Mouse (Mus musculus): Measurements from ENCODE around the gene Antxr1. TPM values are rescaled to one million over a fixed set of nuclear protein-coding genes. Genes with fewer than 3 reads are reported as not detected.
"Not testable (repeated sequence)": the region's sequence is repeated elsewhere in the genome, so short reads cannot be mapped to it uniquely, and the experiment has no call there.

Gene Antxr1
- total RNA-seq, 2 experiments from 2014 or later: not detected

GRCm38 (mm10) chr6:87119066-87119837 is 216.4 kb downstream of the Antxr1 start:
- peak; percentile 84 for ATAC-seq (replicated peaks; ENCODE audit: low FRiP score, low TSS enrichment, poor library complexity, severe bottlenecking)

DNA sequence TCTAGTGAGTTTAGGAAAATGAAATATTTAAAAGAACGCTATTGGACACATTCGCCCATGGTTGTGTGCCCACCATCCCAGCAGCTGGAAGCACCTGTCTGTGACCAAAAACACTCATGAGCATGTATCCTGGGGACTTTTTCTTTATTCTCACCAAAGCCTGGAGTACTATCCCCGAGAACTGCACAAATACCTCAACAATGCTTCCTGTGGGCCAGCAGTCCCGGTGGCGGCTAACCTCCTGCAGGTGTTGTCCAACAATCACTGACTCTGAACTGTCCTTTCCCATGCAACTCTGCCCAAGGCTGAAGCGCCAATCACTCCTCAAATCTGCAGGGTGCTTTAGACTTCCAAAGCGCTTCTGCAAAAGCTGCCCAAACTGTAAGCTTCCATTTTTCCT is 219.0 kb downstream of the Antxr1 start:
- no peak for ATAC-seq (replicated peaks; ENCODE audit: low FRiP score, low TSS enrichment, poor library complexity, severe bottlenecking)

- ATAC-seq (replicated peaks; ENCODE audit: low FRiP score, low TSS enrichment, poor library complexity, severe bottlenecking): no peak
These were observed 219.6 kb downstream of the Antxr1 start for GRCm38 (mm10) chr6:87115981-87116380.

GRCm38 (mm10) chr6:87112125-87112524 is 223.5 kb downstream of the Antxr1 start:
- ATAC-seq (replicated peaks; ENCODE audit: low FRiP score, low TSS enrichment, poor library complexity, severe bottlenecking): no peak

DNA sequence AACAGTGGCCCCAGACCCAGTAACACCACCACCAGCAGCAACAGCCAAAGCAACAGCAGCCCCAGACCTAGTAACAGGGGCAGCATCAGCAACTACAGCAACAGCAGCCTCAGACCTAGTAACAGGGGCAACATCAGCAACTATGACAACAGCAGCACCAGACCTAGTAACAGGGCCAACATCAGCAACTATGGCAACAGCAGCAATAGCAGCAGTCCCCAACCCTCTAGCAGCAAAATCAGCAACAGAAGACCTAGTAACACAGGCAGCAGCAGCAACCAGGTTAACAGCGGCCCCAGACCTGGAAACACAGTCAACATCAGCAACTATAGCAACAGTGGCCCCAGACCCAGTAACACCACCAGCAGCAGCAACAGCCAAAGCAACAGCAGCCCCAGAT is 224.1 kb downstream of the Antxr1 start:
- ATAC-seq (replicated peaks; ENCODE audit: low FRiP score, low TSS enrichment, poor library complexity, severe bottlenecking): no peak

DNA sequence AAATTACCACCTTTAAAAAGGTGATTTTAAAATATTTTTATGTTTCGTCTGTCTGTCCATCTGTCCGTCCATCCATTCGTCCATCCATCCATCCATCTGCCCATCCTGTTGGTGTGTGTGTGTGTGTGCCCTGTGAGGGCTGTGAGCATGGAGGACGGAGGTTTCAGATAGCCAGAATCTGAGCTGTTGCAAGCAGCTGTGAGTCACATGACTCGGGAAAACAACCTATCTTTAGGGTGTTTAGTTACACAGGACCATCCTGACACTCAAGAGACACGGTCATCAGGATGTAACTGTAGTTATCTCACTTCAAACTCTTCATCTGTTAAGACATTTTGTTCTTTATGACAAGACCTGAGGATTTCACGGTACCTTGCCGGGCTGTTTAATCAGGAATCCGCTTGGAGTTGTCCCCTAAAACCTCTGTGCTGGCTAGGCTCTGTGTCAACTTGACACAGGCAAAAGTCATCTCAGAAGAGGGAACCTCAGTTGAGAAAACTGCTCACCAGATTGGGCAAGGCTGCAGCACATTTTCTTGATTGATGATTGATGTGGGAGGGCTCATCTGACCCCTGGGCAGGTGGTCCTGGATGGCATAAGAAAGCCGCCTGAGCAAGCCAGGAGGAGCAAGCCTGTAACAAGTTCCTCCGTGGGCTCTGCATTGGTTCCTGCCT is 231.4 kb downstream of the Antxr1 start, which contains the start of gene D6Ertd527e:
Gene D6Ertd527e, plus strand, starts transcription at position 624 of the 674 bp plus-strand sequence.
- no peak for ATAC-seq (replicated peaks; ENCODE audit: low FRiP score, low TSS enrichment, poor library complexity, severe bottlenecking)

- ATAC-seq (replicated peaks; ENCODE audit: low FRiP score, low TSS enrichment, poor library complexity, severe bottlenecking): no peak
These were observed 232.3 kb downstream of the Antxr1 start for GRCm38 (mm10) chr6:87103314-87103713.

GRCm38 (mm10) chr6:87102421-87102911 is 233.2 kb downstream of the Antxr1 start:
- no peak for ATAC-seq (replicated peaks; ENCODE audit: low FRiP score, low TSS enrichment, poor library complexity, severe bottlenecking)

DNA sequence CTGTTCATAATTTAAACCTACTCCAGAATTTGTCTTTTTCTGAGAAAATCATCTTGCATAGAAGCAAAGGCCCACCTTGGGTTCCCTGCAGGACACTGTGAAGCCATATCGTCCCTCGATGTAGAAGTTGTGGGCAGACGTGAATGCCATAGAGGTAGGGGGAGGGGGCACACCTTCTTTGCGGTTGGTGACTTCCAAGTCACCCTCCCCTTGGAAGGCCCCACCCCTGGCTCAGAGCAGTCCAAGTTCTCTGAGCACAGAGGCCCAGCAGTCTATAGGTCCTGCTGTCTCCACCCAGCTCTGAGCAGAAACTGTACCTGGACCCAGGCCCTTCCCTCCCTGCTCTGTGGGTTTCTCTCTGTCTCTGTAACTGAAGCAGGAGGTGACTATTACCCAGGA is 233.7 kb downstream of the Antxr1 start:
- 0 out of 2 replicates have a peak, but pooled peaks have one; percentile 24 for ATAC-seq (replicated peaks; ENCODE audit: low FRiP score, low TSS enrichment, poor library complexity, severe bottlenecking)

GRCm38 (mm10) chr6:87101281-87101954 is 234.2 kb downstream of the Antxr1 start:
- ATAC-seq (replicated peaks; ENCODE audit: low FRiP score, low TSS enrichment, poor library complexity, severe bottlenecking): peak; percentile 77

GRCm38 (mm10) chr6:87100297-87101020 is 235.2 kb downstream of the Antxr1 start:
- ATAC-seq (replicated peaks; ENCODE audit: low FRiP score, low TSS enrichment, poor library complexity, severe bottlenecking): no peak

GRCm38 (mm10) chr6:87099671-87100296 is 235.8 kb downstream of the Antxr1 start:
- no peak for ATAC-seq (replicated peaks; ENCODE audit: low FRiP score, low TSS enrichment, poor library complexity, severe bottlenecking)

DNA sequence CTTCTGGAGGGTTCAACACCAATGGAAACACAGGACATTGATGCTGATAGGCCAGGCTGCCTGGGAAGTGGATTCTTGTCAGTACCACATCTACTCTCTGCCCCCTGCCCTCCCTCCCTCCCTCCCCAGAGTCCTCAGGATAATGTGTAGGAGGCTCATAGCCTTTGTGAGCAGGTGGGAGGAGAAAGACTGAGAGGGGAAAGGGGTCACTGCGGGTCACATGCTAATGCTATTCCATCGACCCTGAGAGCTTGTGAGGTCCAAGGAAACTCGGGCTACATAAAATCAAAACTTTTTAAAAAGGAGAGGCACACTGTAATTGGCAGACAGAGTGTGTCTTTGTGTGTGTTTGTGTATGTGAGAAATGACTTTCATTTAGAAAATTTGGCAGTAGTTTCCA is 236.4 kb downstream of the Antxr1 start:
- ATAC-seq (replicated peaks; ENCODE audit: low FRiP score, low TSS enrichment, poor library complexity, severe bottlenecking): no peak

DNA sequence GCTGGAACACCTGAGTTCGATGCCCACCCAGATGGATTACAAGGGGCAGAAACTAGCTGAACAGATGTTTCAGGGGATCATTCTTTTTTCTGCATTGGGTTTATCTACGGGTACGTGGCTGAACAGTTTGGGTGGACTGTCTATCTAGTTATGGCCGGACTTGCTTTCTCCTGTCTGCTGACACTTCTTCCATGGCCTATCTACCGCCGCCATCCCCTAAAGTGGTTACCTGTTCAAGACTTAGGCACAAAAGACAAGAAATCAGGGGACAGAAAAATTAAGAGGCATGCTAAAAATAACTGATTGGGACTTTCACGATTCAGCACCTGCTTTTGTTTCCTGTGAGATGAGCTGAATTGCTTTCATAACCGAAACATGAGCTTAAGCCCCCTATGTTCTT is 242.0 kb downstream of the Antxr1 start:
- not testable (repeated sequence) for ATAC-seq (replicated peaks; ENCODE audit: low FRiP score, low TSS enrichment, poor library complexity, severe bottlenecking)

DNA sequence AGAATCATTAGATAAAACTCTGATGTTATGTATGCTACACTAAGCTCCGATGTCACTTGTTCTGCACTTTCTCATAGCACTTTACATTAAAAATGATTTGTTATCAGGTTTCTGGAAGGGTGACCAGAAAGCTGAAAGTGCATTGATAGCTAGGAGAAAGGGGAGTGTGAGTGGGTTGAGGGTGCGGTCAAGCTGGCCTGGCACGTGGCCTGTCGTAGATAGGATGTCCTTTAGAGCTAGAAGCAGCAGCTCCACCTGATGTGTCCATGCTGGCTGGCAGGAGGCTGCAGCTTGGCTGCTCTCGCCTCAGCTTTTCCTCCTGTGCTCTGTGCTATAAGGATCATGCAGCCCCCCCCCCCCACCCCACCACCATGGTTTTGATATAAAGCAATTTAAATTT is 243.1 kb downstream of the Antxr1 start:
- peak; percentile 65 for ATAC-seq (replicated peaks; ENCODE audit: low FRiP score, low TSS enrichment, poor library complexity, severe bottlenecking)

DNA sequence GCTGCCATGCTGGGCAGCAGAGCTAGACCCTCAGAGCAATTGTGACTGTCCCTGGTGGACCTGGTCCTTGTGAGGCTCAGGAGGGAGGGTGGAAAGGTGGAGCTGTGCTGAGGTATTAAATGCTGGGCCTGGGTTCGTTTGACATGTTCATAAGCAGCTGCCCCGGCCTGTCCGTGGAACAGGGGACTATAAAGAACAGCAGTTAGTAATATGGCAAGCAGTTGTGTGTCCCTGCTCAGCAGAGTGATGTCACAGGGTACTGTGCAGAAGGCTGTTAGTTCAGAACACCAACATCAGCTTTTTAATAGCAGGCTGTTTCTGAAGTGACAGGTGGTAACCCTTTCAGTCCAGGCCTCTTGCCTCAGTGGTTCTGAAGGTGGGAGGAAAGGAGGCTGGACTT is 244.7 kb downstream of the Antxr1 start:
- no peak for ATAC-seq (replicated peaks; ENCODE audit: low FRiP score, low TSS enrichment, poor library complexity, severe bottlenecking)

DNA sequence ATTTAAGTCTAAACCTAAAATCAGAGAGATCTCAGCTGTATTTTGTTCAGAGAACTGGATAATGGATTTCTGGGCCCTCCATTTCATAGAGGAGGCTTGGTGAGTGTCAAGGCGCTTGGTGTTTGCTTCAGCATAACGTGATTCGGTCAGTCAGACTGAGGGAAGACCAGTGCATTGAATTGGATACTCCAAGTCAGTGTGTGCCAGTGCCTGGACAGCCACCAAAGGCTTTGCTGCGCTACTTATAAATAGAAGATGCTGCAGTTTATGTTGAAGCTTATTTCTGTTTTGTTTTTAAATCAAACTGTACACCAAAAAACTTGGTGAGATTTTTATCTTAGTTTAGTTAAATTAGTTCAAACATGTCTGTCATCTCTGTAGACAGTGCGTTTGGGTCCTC is 247.3 kb downstream of the Antxr1 start:
- no peak for ATAC-seq (replicated peaks; ENCODE audit: low FRiP score, low TSS enrichment, poor library complexity, severe bottlenecking)

GRCm38 (mm10) chr6:87085026-87085425 is 250.6 kb downstream of the Antxr1 start:
- peak; percentile 99 for ATAC-seq (replicated peaks; ENCODE audit: low FRiP score, low TSS enrichment, poor library complexity, severe bottlenecking)

Data from megakaryocyte-erythroid progenitor cell, adult 5-6 weeks (primary cell).